22 mouse cellular contexts compared by ENCODE assay signal in genomic region chr2:77567528-77568435, GRCm38 (mm10).
"Had no signal": no experiment of that assay in that cellular context is flagged by ENCODE, and none has a peak within 500 bp of the region (broad histone marks: within the 10 kb centered on the region; RNA-seq: fewer than 3 reads in every experiment).

No protein-coding gene starts in this region.

- H3K27me3 ChIP-seq: limb, embryonic 12.5 days; limb, embryonic 15.5 days; midbrain, embryonic 13.5 days; neural tube, embryonic 13.5 days; stomach, embryonic 15.5 days had no signal

- H3K4me3 ChIP-seq: layer of hippocampus, adult 2 months; left cerebral cortex, adult 2 months; limb, embryonic 12.5 days; limb, embryonic 15.5 days; midbrain, embryonic 10.5 days; midbrain, embryonic 13.5 days; myocyte; neural tube, embryonic 13.5 days; stomach, embryonic 15.5 days had no signal

- H3K9me3 ChIP-seq: limb, embryonic 12.5 days; limb, embryonic 15.5 days; midbrain, embryonic 10.5 days; midbrain, embryonic 13.5 days; neural tube, embryonic 13.5 days; stomach, embryonic 15.5 days had no signal

- H3K27ac ChIP-seq: kidney, postnatal 0 days; layer of hippocampus, adult 2 months; left cerebral cortex, adult 2 months; limb, embryonic 12.5 days; limb, embryonic 15.5 days; midbrain, embryonic 10.5 days; midbrain, embryonic 13.5 days; neural tube, embryonic 13.5 days; stomach, embryonic 15.5 days had no signal

- H3K36me3 ChIP-seq: limb, embryonic 12.5 days; limb, embryonic 15.5 days; midbrain, embryonic 10.5 days; midbrain, embryonic 13.5 days; neural tube, embryonic 13.5 days; stomach, embryonic 15.5 days had no signal

- H3K4me2 ChIP-seq: limb, embryonic 12.5 days; limb, embryonic 15.5 days; midbrain, embryonic 13.5 days; neural tube, embryonic 13.5 days; stomach, embryonic 15.5 days had no signal

- ATAC-seq: intestine, postnatal 0 days; midbrain, embryonic 13.5 days; midbrain, embryonic 16.5 days had no signal

- H3K9ac ChIP-seq: limb, embryonic 12.5 days; limb, embryonic 15.5 days; midbrain, embryonic 13.5 days; neural tube, embryonic 13.5 days; stomach, embryonic 15.5 days had no signal

- H3K4me1 ChIP-seq: limb, embryonic 12.5 days; limb, embryonic 15.5 days; midbrain, embryonic 10.5 days; midbrain, embryonic 13.5 days; neural tube, embryonic 13.5 days; stomach, embryonic 15.5 days had no signal

- DNase-seq: kidney, adult 2 months; kidney, postnatal 25 days; layer of hippocampus, adult 9-11 months; layer of hippocampus, postnatal 36 days; lung, adult 2 months; lung, postnatal 14 days; lung, postnatal 4 days; right cerebral cortex, postnatal 25 days; spleen, adult 18-20 months; thymus, postnatal 25 days had no signal
